Mouse (Mus musculus): ENCODE results near the gene Trh. TPM values are rescaled to one million over a fixed set of nuclear protein-coding genes. Genes with fewer than 3 reads are reported as not detected.

Gene Trh
- 0.16 TPM in 1 of 2 replicates, not detected in the other for polyA plus RNA-seq (2014; fragmentation: Nextera tagmentation; extraction: Ambion mirVana)

GRCm38 (mm10) chr6:92244591-92244990 is at the start of gene Trh:
Gene Trh (minus strand): TSS chr6:92244650.
- Histone ChIP-seq H3K36me3 (ENCODE audit: control insufficient read depth, insufficient read depth, low read length) (no peaks in the 10 kb centered on the region), H3K27me3 (ENCODE audit: control insufficient read depth, insufficient read depth, low read length) (peaks cover 14% of the 10 kb centered on the region), H3K4me1 (ENCODE audit: control insufficient read depth, insufficient read depth, low read length) (0 out of 2 replicates have a peak, but pooled peaks cover 5% of the 10 kb centered on the region), H3K9ac (ENCODE audit: low read length) (peak within 1 kb of the TSS; percentile 58), H3K4me3 (ENCODE audit: low read depth, low read length) (peak within 1 kb of the TSS; percentile 20; the same call in 1 of the 2 replicates), H3K4me2 (ENCODE audit: low read depth) (peak within 1 kb of the TSS; percentile 44), H3K9me3 (ENCODE audit: control insufficient read depth, low read length) (no peaks in the 10 kb centered on the region), H3K27ac (ENCODE audit: low read depth, low read length) (no peak within 1 kb of the TSS)
- DNase-seq (ENCODE audit: low spot score) = peak; percentile 40
- ATAC-seq (ENCODE audit: insufficient read depth, low FRiP score, low TSS enrichment) = no peak
- under 1% methylated on average over 31 of the region's 31 CpGs for WGBS

- DNase-seq (ENCODE audit: low spot score) = no peak
- no peaks in the 10 kb centered on the region for H3K9me3 ChIP-seq (ENCODE audit: control insufficient read depth, low read length)
- H3K4me1 ChIP-seq (ENCODE audit: control insufficient read depth, insufficient read depth, low read length) = no peaks in the 10 kb centered on the region
- no peak overlapping the region for H3K4me3 ChIP-seq (ENCODE audit: low read depth, low read length)
- H3K9ac ChIP-seq (ENCODE audit: low read length) = no peak overlapping the region
- ATAC-seq (ENCODE audit: insufficient read depth, low FRiP score, low TSS enrichment) = no peak
- H3K27me3 ChIP-seq (ENCODE audit: control insufficient read depth, insufficient read depth, low read length) = no peaks in the 10 kb centered on the region
- no peak overlapping the region for H3K27ac ChIP-seq (ENCODE audit: low read depth, low read length)
- no peaks in the 10 kb centered on the region for H3K36me3 ChIP-seq (ENCODE audit: control insufficient read depth, insufficient read depth, low read length)
- WGBS = 76% methylated on average over 3 of the region's 3 CpGs
- H3K4me2 ChIP-seq (ENCODE audit: low read depth) = no peak overlapping the region
Measured at GRCm38 (mm10) chr6:92290826-92291225, 46.4 kb upstream of the Trh start.

- no peaks in the 10 kb centered on the region for H3K9me3 ChIP-seq (ENCODE audit: control insufficient read depth, low read length)
- H3K27ac ChIP-seq (ENCODE audit: low read depth, low read length) = no peak overlapping the region
- ATAC-seq (ENCODE audit: insufficient read depth, low FRiP score, low TSS enrichment) (no peak), DNase-seq (ENCODE audit: low spot score) (no peak)
- no peak overlapping the region for H3K4me3 ChIP-seq (ENCODE audit: low read depth, low read length)
- no peak overlapping the region for H3K4me2 ChIP-seq (ENCODE audit: low read depth)
- no peaks in the 10 kb centered on the region for H3K36me3 ChIP-seq (ENCODE audit: control insufficient read depth, insufficient read depth, low read length)
- H3K9ac ChIP-seq (ENCODE audit: low read length) = no peak overlapping the region
- H3K4me1 ChIP-seq (ENCODE audit: control insufficient read depth, insufficient read depth, low read length) = no peaks in the 10 kb centered on the region
- H3K27me3 ChIP-seq (ENCODE audit: control insufficient read depth, insufficient read depth, low read length) = no peaks in the 10 kb centered on the region
- 52% methylated on average over 4 of the region's 4 CpGs for WGBS
Measured at GRCm38 (mm10) chr6:92286889-92287288, 42.4 kb upstream of the Trh start.

- WGBS = 39% methylated on average over 4 of the region's 4 CpGs
Measured at GRCm38 (mm10) chr6:92286258-92286888, 41.9 kb upstream of the Trh start.

GRCm38 (mm10) chr6:92285559-92285958 is 41.1 kb upstream of the Trh start:
- H3K9ac ChIP-seq (ENCODE audit: low read length) = no peak overlapping the region
- DNase-seq (ENCODE audit: low spot score) (no peak), ATAC-seq (ENCODE audit: insufficient read depth, low FRiP score, low TSS enrichment) (no peak)
- no peaks in the 10 kb centered on the region for H3K4me1 ChIP-seq (ENCODE audit: control insufficient read depth, insufficient read depth, low read length)
- no peak overlapping the region for H3K4me2 ChIP-seq (ENCODE audit: low read depth)
- H3K36me3 ChIP-seq (ENCODE audit: control insufficient read depth, insufficient read depth, low read length) = no peaks in the 10 kb centered on the region
- H3K4me3 ChIP-seq (ENCODE audit: low read depth, low read length) = no peak overlapping the region
- no peak overlapping the region for H3K27ac ChIP-seq (ENCODE audit: low read depth, low read length)
- no peaks in the 10 kb centered on the region for H3K27me3 ChIP-seq (ENCODE audit: control insufficient read depth, insufficient read depth, low read length)
- WGBS = 74% methylated on average over 4 of the region's 4 CpGs
- no peaks in the 10 kb centered on the region for H3K9me3 ChIP-seq (ENCODE audit: control insufficient read depth, low read length)

More at GRCm38 (mm10) chr6:92286258-92286888, 41.9 kb upstream of the Trh start:
- H3K4me1 ChIP-seq (ENCODE audit: control insufficient read depth, insufficient read depth, low read length) = no peaks in the 10 kb centered on the region
- no peak overlapping the region for H3K9ac ChIP-seq (ENCODE audit: low read length)
- H3K4me3 ChIP-seq (ENCODE audit: low read depth, low read length) = no peak overlapping the region
- no peak overlapping the region for H3K27ac ChIP-seq (ENCODE audit: low read depth, low read length)
- ATAC-seq (ENCODE audit: insufficient read depth, low FRiP score, low TSS enrichment) (no peak), DNase-seq (ENCODE audit: low spot score) (peak; percentile 71)
- no peaks in the 10 kb centered on the region for H3K9me3 ChIP-seq (ENCODE audit: control insufficient read depth, low read length)
- no peaks in the 10 kb centered on the region for H3K36me3 ChIP-seq (ENCODE audit: control insufficient read depth, insufficient read depth, low read length)
- no peak overlapping the region for H3K4me2 ChIP-seq (ENCODE audit: low read depth)
- H3K27me3 ChIP-seq (ENCODE audit: control insufficient read depth, insufficient read depth, low read length) = no peaks in the 10 kb centered on the region

GRCm38 (mm10) chr6:92277179-92277578 is 32.7 kb upstream of the Trh start:
- no peak overlapping the region for H3K27ac ChIP-seq (ENCODE audit: low read depth, low read length)
- no peak overlapping the region for H3K9ac ChIP-seq (ENCODE audit: low read length)
- no peak overlapping the region for H3K4me2 ChIP-seq (ENCODE audit: low read depth)
- WGBS = 84% methylated on average over 1 of the region's 1 CpGs
- H3K4me1 ChIP-seq (ENCODE audit: control insufficient read depth, insufficient read depth, low read length) = no peaks in the 10 kb centered on the region
- H3K9me3 ChIP-seq (ENCODE audit: control insufficient read depth, low read length) = no peaks in the 10 kb centered on the region
- H3K27me3 ChIP-seq (ENCODE audit: control insufficient read depth, insufficient read depth, low read length) = no peaks in the 10 kb centered on the region
- ATAC-seq (ENCODE audit: insufficient read depth, low FRiP score, low TSS enrichment) (no peak), DNase-seq (ENCODE audit: low spot score) (no peak)
- no peak overlapping the region for H3K4me3 ChIP-seq (ENCODE audit: low read depth, low read length)
- no peaks in the 10 kb centered on the region for H3K36me3 ChIP-seq (ENCODE audit: control insufficient read depth, insufficient read depth, low read length)

GRCm38 (mm10) chr6:92273652-92274322 is 29.3 kb upstream of the Trh start:
- Histone ChIP-seq H3K36me3 (ENCODE audit: control insufficient read depth, insufficient read depth, low read length) (no peaks in the 10 kb centered on the region), H3K9me3 (ENCODE audit: control insufficient read depth, low read length) (no peaks in the 10 kb centered on the region), H3K4me1 (ENCODE audit: control insufficient read depth, insufficient read depth, low read length) (no peaks in the 10 kb centered on the region), H3K4me2 (ENCODE audit: low read depth) (no peak overlapping the region), H3K27me3 (ENCODE audit: control insufficient read depth, insufficient read depth, low read length) (no peaks in the 10 kb centered on the region), H3K4me3 (ENCODE audit: low read depth, low read length) (no peak overlapping the region), H3K27ac (ENCODE audit: low read depth, low read length) (no peak overlapping the region), H3K9ac (ENCODE audit: low read length) (no peak overlapping the region)
- WGBS = 86% methylated on average over 6 of the region's 6 CpGs
- no peak for DNase-seq (ENCODE audit: low spot score)
- no peak for ATAC-seq (ENCODE audit: insufficient read depth, low FRiP score, low TSS enrichment)

GRCm38 (mm10) chr6:92272601-92273000 is 28.2 kb upstream of the Trh start:
- H3K27me3 ChIP-seq (ENCODE audit: control insufficient read depth, insufficient read depth, low read length) = no peaks in the 10 kb centered on the region
- 73% methylated on average over 3 of the region's 3 CpGs for WGBS
- ATAC-seq (ENCODE audit: insufficient read depth, low FRiP score, low TSS enrichment) (no peak), DNase-seq (ENCODE audit: low spot score) (no peak)
- no peak overlapping the region for H3K9ac ChIP-seq (ENCODE audit: low read length)
- no peak overlapping the region for H3K27ac ChIP-seq (ENCODE audit: low read depth, low read length)
- no peaks in the 10 kb centered on the region for H3K9me3 ChIP-seq (ENCODE audit: control insufficient read depth, low read length)
- no peaks in the 10 kb centered on the region for H3K36me3 ChIP-seq (ENCODE audit: control insufficient read depth, insufficient read depth, low read length)
- no peak overlapping the region for H3K4me3 ChIP-seq (ENCODE audit: low read depth, low read length)
- no peaks in the 10 kb centered on the region for H3K4me1 ChIP-seq (ENCODE audit: control insufficient read depth, insufficient read depth, low read length)
- H3K4me2 ChIP-seq (ENCODE audit: low read depth) = no peak overlapping the region

GRCm38 (mm10) chr6:92269019-92269418 is 24.6 kb upstream of the Trh start:
- no peaks in the 10 kb centered on the region for H3K36me3 ChIP-seq (ENCODE audit: control insufficient read depth, insufficient read depth, low read length)
- H3K27me3 ChIP-seq (ENCODE audit: control insufficient read depth, insufficient read depth, low read length) = no peaks in the 10 kb centered on the region
- no peak overlapping the region for H3K4me3 ChIP-seq (ENCODE audit: low read depth, low read length)
- no peak overlapping the region for H3K9ac ChIP-seq (ENCODE audit: low read length)
- ATAC-seq (ENCODE audit: insufficient read depth, low FRiP score, low TSS enrichment) = no peak
- H3K4me1 ChIP-seq (ENCODE audit: control insufficient read depth, insufficient read depth, low read length) = no peaks in the 10 kb centered on the region
- H3K4me2 ChIP-seq (ENCODE audit: low read depth) = no peak overlapping the region
- no peaks in the 10 kb centered on the region for H3K9me3 ChIP-seq (ENCODE audit: control insufficient read depth, low read length)
- WGBS = 14% methylated on average over 4 of the region's 4 CpGs
- H3K27ac ChIP-seq (ENCODE audit: low read depth, low read length) = no peak overlapping the region
- peak; percentile 83 for DNase-seq (ENCODE audit: low spot score)
